In the genomic region with DNA sequence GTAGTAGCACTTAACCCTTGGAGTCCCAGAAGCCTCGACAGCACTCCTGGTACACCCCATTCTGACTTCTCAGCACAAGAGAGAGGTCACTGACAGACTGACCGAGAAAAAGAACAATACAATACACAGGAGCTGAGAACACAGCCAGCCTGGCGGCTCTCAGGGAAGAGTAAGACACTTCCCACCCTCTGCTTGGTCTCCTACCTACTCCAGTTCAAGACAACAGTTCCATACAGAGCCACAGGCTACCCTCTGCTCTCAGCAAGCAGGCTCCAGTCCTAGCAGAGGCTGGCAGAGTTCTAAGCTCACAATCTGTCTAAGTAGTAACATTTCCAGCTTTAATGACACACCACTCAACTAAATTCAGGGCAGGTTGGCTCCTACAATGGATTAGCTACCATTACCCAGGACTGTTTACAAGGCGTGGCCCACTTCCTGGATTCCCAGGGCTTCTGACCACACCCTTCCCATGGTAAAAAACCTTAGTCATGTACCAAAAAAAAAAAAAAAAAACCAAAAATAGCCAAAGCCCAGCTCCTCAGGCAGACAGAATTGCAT, we compare ENCODE assay signal across 8 mouse cellular contexts. TPM values are rescaled to one million over a fixed set of nuclear protein-coding genes. Genes with fewer than 3 reads are reported as not detected.
DNase-seq lines count a peak whose midpoint lies in the region; ATAC-seq and TF ChIP-seq lines count a peak whose summit lies in the region.

No protein-coding gene starts in this region.

- no peaks in the 10 kb centered on the region for H3K9me3 ChIP-seq in ES-E14 (ENCODE audit: control insufficient read depth, insufficient read depth, low read depth, low read length)
- H3K9me3 ChIP-seq in heart, embryonic 10.5 days, result no peaks in the 10 kb centered on the region
- H3K9me3 ChIP-seq in liver, embryonic 16.5 days (replicated peaks; ENCODE audit: control insufficient read depth, low read length), result no peaks in the 10 kb centered on the region
- H3K9me3 ChIP-seq in midbrain, embryonic 14.5 days (ENCODE audit: control insufficient read depth, low read length), result no peaks in the 10 kb centered on the region

- H3K9ac ChIP-seq in ES-E14 (ENCODE audit: insufficient read depth, low read depth, low read length, poor library complexity, severe bottlenecking), result no peak overlapping the region
- H3K9ac ChIP-seq in liver, embryonic 16.5 days (ENCODE audit: low read depth, low read length), result peak overlapping the region; percentile 80
- no peak overlapping the region for H3K9ac ChIP-seq in midbrain, embryonic 14.5 days (replicated peaks; ENCODE audit: low read length)

- in situ Hi-C loops in ES-E14 (cut with MboI; ENCODE audit: low sequenced_read_pairs in 2 of 2, unreplicated experiment in 2 of 2), result loop anchor here (5.0 to 10.0 kb wide), 2 partner anchors 34 to 47 kb away; no protein-coding TSS in a partner anchor

- peaks cover 9 to 13% of the 10 kb centered on the region in 2 experiments for H3K4me1 ChIP-seq in ES-E14 (ENCODE audit: control insufficient read depth in 2 of 2, insufficient read depth in 2 of 2, low read length in 2 of 2, poor library complexity in 1 of 2)
- peaks cover 80% of the 10 kb centered on the region for H3K4me1 ChIP-seq in heart, embryonic 10.5 days
- H3K4me1 ChIP-seq in liver, embryonic 16.5 days (ENCODE audit: control insufficient read depth, low read depth, low read length), result peaks cover 60% of the 10 kb centered on the region
- H3K4me1 ChIP-seq in midbrain, embryonic 14.5 days (ENCODE audit: control insufficient read depth, insufficient read depth, low read length), result peaks cover 19% of the 10 kb centered on the region

- peak overlapping the region in 1 of 2 experiments; percentile 17; a peak in 1 of 4 replicates for H3K4me3 ChIP-seq in ES-E14 (ENCODE audit: insufficient read depth in 1 of 2, low read depth in 1 of 2, low read length in 2 of 2, poor library complexity in 1 of 2, severe bottlenecking in 1 of 2)
- no peak overlapping the region for H3K4me3 ChIP-seq in heart, embryonic 10.5 days
- H3K4me3 ChIP-seq in liver, embryonic 16.5 days (ENCODE audit: low read depth, low read length), result peak overlapping the region; percentile 67
- no peak overlapping the region for H3K4me3 ChIP-seq in midbrain, embryonic 14.5 days (replicated peaks; ENCODE audit: low read depth, low read length)

- peak overlapping the region; percentile 76 for H3K4me2 ChIP-seq in liver, embryonic 16.5 days (ENCODE audit: low read depth, low read length)
- no peak overlapping the region for H3K4me2 ChIP-seq in midbrain, embryonic 14.5 days (ENCODE audit: low read length)

- peak overlapping the region; percentile 91 for H3K27ac ChIP-seq in ES-E14 (ENCODE audit: insufficient read depth, low read depth, low read length, poor library complexity, severe bottlenecking)
- H3K27ac ChIP-seq in heart, embryonic 10.5 days, result peak overlapping the region; percentile 96; the same call in 1 of the 2 replicates
- peak overlapping the region; percentile 96 for H3K27ac ChIP-seq in liver, embryonic 16.5 days (ENCODE audit: low read length)
- no peak overlapping the region for H3K27ac ChIP-seq in midbrain, embryonic 14.5 days (replicated peaks; ENCODE audit: low read depth, low read length)

- H3K27me3 ChIP-seq in heart, embryonic 10.5 days (ENCODE audit: insufficient read depth, poor library complexity, severe bottlenecking), result no peaks in the 10 kb centered on the region
- no peaks in the 10 kb centered on the region for H3K27me3 ChIP-seq in liver, embryonic 16.5 days (ENCODE audit: control insufficient read depth, insufficient read depth, low read depth, low read length)
- no peaks in the 10 kb centered on the region for H3K27me3 ChIP-seq in midbrain, embryonic 14.5 days (ENCODE audit: control insufficient read depth, insufficient read depth, low read length)

- no peak for ATAC-seq in liver, embryonic 16.5 days (ENCODE audit: low read depth)
- ATAC-seq in midbrain, embryonic 14.5 days (ENCODE audit: low FRiP score, low TSS enrichment), result no peak

- DNase-seq in heart, adult 18-20 months, result peak; percentile 79 to 80
- DNase-seq in heart, adult 8-10 months (ENCODE audit: low spot score), result no peak
- DNase-seq in ES-E14 (ENCODE audit: low read depth, low spot score), result no peak
- no peak for DNase-seq in heart, embryonic 10.5 days (ENCODE audit: low spot score)
- no peak for DNase-seq in cerebellum, postnatal 25 days
- no peak for DNase-seq in midbrain, embryonic 14.5 days
- no peak for DNase-seq in left cerebral cortex, postnatal 25 days (ENCODE audit: low spot score in 2 of 2)

- H3K36me3 ChIP-seq in ES-E14 (ENCODE audit: control insufficient read depth, insufficient read depth, low read length, poor library complexity, severe bottlenecking), result peaks cover 7% of the 10 kb centered on the region; the same call in 1 of the 2 replicates
- no peaks in the 10 kb centered on the region for H3K36me3 ChIP-seq in heart, embryonic 10.5 days
- H3K36me3 ChIP-seq in liver, embryonic 16.5 days (ENCODE audit: control insufficient read depth, insufficient read depth), result no peaks in the 10 kb centered on the region
- no peaks in the 10 kb centered on the region for H3K36me3 ChIP-seq in midbrain, embryonic 14.5 days (ENCODE audit: control insufficient read depth, insufficient read depth, low read length)

- WGBS in heart, embryonic 10.5 days, result 59% methylated on average over 4 of the region's 4 CpGs
- 34% methylated on average over 4 of the region's 4 CpGs for WGBS in liver, embryonic 16.5 days (ENCODE audit: insufficient replicate concordance)
- WGBS in midbrain, embryonic 14.5 days, result 57% methylated on average over 4 of the region's 4 CpGs

- intact Hi-C loops in left cerebral cortex, postnatal 25 days (cut with DNase I), result no loop called here

TF ChIP-seq in ES-E14, 5 proteins besides CTCF, POLR2A, EP300 and RAD21:
- TF ChIP-seq HCFC1 (IDR thresholded peaks at IDR 0.05; ENCODE audit: borderline replicate concordance, insufficient read depth, low read length), result no peak
- peak; percentile 75 for TF ChIP-seq MAFK (IDR thresholded peaks at IDR 0.05; ENCODE audit: insufficient read depth, low read depth, low read length)
- peak; percentile 1 for TF ChIP-seq CHD2 (IDR thresholded peaks at IDR 0.05; ENCODE audit: low read depth, low read length)
- TF ChIP-seq ZC3H11A (IDR thresholded peaks at IDR 0.05; ENCODE audit: borderline replicate concordance, low read depth, low read length), result no peak
- peak; percentile 94 for TF ChIP-seq ZNF384 (IDR thresholded peaks at IDR 0.05; ENCODE audit: low read depth, low read length)

RNA-seq across cellular contexts. Expression of gene Frmd8, which starts 33.6 kb away (rescaled TPM):
- total RNA-seq in heart, adult 18-20 months (2021), result 10 to 100 TPM in 1 of 2 experiments, 1 to 10 TPM in 1; 7.2 to 10.6 TPM
- total RNA-seq in heart, adult 8-10 months (2022), result 1 to 10 TPM; 7.1 to 8.1 (median 7.5) TPM
- total RNA-seq in ES-E14 (2012; rRNA removed), result 33.4 and 35.7 TPM in 2 replicates
- 40.6 and 46.3 TPM in 2 replicates for polyA plus RNA-seq in heart, embryonic 10.5 days (2016; fragmentation: Nextera tagmentation; extraction: Ambion mirVana)
- polyA plus RNA-seq in liver, embryonic 16.5 days (2015; fragmentation: Nextera tagmentation; extraction: Ambion mirVana), result 13.9 and 14.0 TPM in 2 replicates
- 8.3 and 12.2 TPM in 2 replicates for polyA plus RNA-seq in midbrain, embryonic 14.5 days (2014; fragmentation: Nextera tagmentation; extraction: Ambion mirVana)
- total RNA-seq in left cerebral cortex, postnatal 25 days (2021), result 10 to 100 TPM in 1 of 2 experiments, 1 to 10 TPM in 1; 9.5 to 14.6 TPM

RNA-seq across cellular contexts. Expression of gene Slc25a45, which starts 36.1 kb away (rescaled TPM):
- total RNA-seq in heart, adult 18-20 months (2021), result 1 to 10 TPM; 2.6 to 2.8 TPM
- total RNA-seq in heart, adult 8-10 months (2022), result 1 to 10 TPM; 2.4 to 3.8 (median 2.8) TPM
- total RNA-seq in ES-E14 (2012; rRNA removed), result 1.2 and 1.9 TPM in 2 replicates
- 2.1 and 2.5 TPM in 2 replicates for polyA plus RNA-seq in heart, embryonic 10.5 days (2016; fragmentation: Nextera tagmentation; extraction: Ambion mirVana)
- 6.3 and 6.9 TPM in 2 replicates for polyA plus RNA-seq in liver, embryonic 16.5 days (2015; fragmentation: Nextera tagmentation; extraction: Ambion mirVana)
- 0.73 and 1.2 TPM in 2 replicates for polyA plus RNA-seq in midbrain, embryonic 14.5 days (2014; fragmentation: Nextera tagmentation; extraction: Ambion mirVana)
- total RNA-seq in left cerebral cortex, postnatal 25 days (2021), result 1 to 10 TPM; 2.5 to 3.0 TPM

RNA-seq across cellular contexts. Expression of gene Tigd3, which starts 52.5 kb away (rescaled TPM):
- under 1 TPM in 1 of 2 experiments, not detected in 1; 0.35 TPM for total RNA-seq in heart, adult 18-20 months (2021)
- total RNA-seq in heart, adult 8-10 months (2022), result under 1 TPM; 0.23 to 0.50 (median 0.34) TPM
- total RNA-seq in ES-E14 (2012; rRNA removed), result 2.1 and 2.2 TPM in 2 replicates
- 2.4 and 2.9 TPM in 2 replicates for polyA plus RNA-seq in heart, embryonic 10.5 days (2016; fragmentation: Nextera tagmentation; extraction: Ambion mirVana)
- polyA plus RNA-seq in liver, embryonic 16.5 days (2015; fragmentation: Nextera tagmentation; extraction: Ambion mirVana), result 2.3 and 2.6 TPM in 2 replicates
- polyA plus RNA-seq in midbrain, embryonic 14.5 days (2014; fragmentation: Nextera tagmentation; extraction: Ambion mirVana), result 9.9 and 10.8 TPM in 2 replicates
- 1 to 10 TPM; 4.5 to 5.5 TPM for total RNA-seq in left cerebral cortex, postnatal 25 days (2021)

Comparison
In these comparisons a context has a peak if more than half of its experiments do, and no peak if none do; other contexts are left out.
1. DNase-seq: peak in heart, adult 18-20 months (2 of 2); none in heart, adult 8-10 months (single experiment), ES-E14 (single experiment), heart, embryonic 10.5 days (single experiment), cerebellum, postnatal 25 days (0 of 2), midbrain, embryonic 14.5 days (single experiment) and left cerebral cortex, postnatal 25 days (0 of 2).